Mouse (Mus musculus): ENCODE results near the gene 4930438A08Rik. TPM values are rescaled to one million over a fixed set of nuclear protein-coding genes. Genes with fewer than 3 reads are reported as not detected.
A peak's percentile ranks its signal among the peaks of the same experiment; 100 is the strongest.
"Not testable (repeated sequence)": the region's sequence is repeated elsewhere in the genome, so short reads cannot be mapped to it uniquely, and the experiment has no call there.

The 4930438A08Rik gene
- 2.5 and 2.8 TPM in 2 replicates for polyA plus RNA-seq (2015; fragmentation: Nextera tagmentation; extraction: Ambion mirVana)

- no peak within 1 kb of the TSS for H3K27ac ChIP-seq
- no peak within 1 kb of the TSS for H3K4me2 ChIP-seq
- H3K27me3 ChIP-seq: no peaks in the 10 kb centered on the region
- H3K36me3 ChIP-seq: no peaks in the 10 kb centered on the region
- no peaks in the 10 kb centered on the region for H3K9me3 ChIP-seq
- H3K4me1 ChIP-seq: no peaks in the 10 kb centered on the region
- no peak within 1 kb of the TSS for H3K9ac ChIP-seq
- no peak within 1 kb of the TSS for H3K4me3 ChIP-seq
- 49% methylated on average over 2 of the region's 2 CpGs for WGBS
- ATAC-seq (ENCODE audit: insufficient number of reproducible peaks, low FRiP score, low TSS enrichment, low read depth): no peak
These were observed at the start of gene 4930438A08Rik for GRCm38 (mm10) chr11:58274572-58274971. Gene 4930438A08Rik (plus strand): TSS chr11:58274799.

DNA sequence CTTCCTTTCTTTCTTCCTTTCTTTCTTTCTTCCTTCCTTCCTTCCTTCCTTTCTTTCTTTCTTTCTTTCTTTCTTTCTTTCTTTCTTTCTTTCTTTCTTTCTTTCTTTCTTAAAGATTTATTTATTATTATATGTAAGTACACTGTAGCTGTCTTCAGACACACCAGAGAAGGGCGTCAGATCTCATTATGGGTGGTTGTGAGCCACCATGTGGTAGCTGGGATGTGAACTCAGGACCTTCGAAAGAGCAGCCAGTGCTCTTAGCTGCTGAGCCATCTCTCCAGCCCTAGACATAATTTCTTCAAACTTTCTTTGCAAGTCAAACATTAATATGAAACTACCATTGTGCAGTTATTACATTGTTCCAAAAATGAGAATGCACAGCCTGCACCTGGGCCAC lies 49.7 kb upstream of the 4930438A08Rik start:
- H3K36me3 ChIP-seq; H3K4me2 ChIP-seq; H3K4me3 ChIP-seq; H3K27ac ChIP-seq; H3K9ac ChIP-seq; H3K9me3 ChIP-seq; H3K4me1 ChIP-seq; ATAC-seq (ENCODE audit: insufficient number of reproducible peaks, low FRiP score, low TSS enrichment, low read depth); H3K27me3 ChIP-seq: not testable (repeated sequence)
- WGBS: 61% methylated on average over 2 of the region's 2 CpGs

DNA sequence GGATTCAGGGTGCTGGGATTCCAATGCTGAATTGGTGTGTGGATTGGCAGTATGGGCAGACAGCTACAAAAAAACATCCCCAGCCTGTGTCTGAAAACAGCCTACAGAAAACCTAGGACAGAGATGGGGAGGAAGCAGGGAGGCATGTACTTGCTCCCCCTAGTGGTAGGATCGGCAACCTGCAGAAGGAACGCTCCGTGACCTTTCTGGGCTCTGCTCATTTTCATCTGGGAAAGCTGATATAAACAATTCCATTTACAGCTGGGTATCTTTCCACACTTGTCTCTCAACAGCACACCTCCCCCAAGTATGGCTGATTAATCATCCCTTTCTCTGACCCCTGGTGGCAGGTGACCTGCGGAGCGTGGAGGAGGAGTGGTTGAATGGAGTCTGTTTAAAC lies 48.9 kb upstream of the 4930438A08Rik start:
- Histone ChIP-seq H3K36me3 (no peaks in the 10 kb centered on the region), H3K27me3 (no peaks in the 10 kb centered on the region), H3K4me2 (no peak overlapping the region), H3K4me1 (no peaks in the 10 kb centered on the region), H3K27ac (no peak overlapping the region), H3K9ac (no peak overlapping the region), H3K4me3 (no peak overlapping the region), H3K9me3 (no peaks in the 10 kb centered on the region)
- ATAC-seq (ENCODE audit: insufficient number of reproducible peaks, low FRiP score, low TSS enrichment, low read depth): no peak
- WGBS: 12% methylated on average over 5 of the region's 5 CpGs

DNA sequence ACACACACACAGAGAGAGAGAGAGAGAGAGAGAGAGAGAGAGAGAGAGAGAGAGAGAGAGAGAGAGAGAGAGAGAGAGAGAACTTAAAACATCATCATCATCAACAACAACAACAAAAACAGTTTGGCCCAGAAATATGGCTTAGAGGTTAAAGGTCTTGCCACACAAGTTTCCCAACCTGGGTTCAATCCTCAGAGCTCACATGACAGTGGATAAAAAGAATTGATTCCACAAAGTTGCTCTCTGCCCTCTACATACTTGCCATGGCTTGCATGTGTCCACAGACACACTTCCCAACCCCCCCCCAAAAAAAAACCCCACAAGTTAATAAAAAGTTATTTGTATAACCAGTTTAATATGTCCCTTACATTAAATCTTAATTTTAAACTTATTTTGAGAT lies 48.2 kb upstream of the 4930438A08Rik start:
- no peak overlapping the region for H3K27ac ChIP-seq
- H3K4me1 ChIP-seq: no peaks in the 10 kb centered on the region
- no peak overlapping the region for H3K4me2 ChIP-seq
- no peaks in the 10 kb centered on the region for H3K27me3 ChIP-seq
- no peak overlapping the region for H3K4me3 ChIP-seq
- ATAC-seq (ENCODE audit: insufficient number of reproducible peaks, low FRiP score, low TSS enrichment, low read depth): no peak
- no peak overlapping the region for H3K9ac ChIP-seq
- H3K9me3 ChIP-seq: no peaks in the 10 kb centered on the region
- H3K36me3 ChIP-seq: no peaks in the 10 kb centered on the region

GRCm38 (mm10) chr11:58228021-58228420 lies 46.6 kb upstream of the 4930438A08Rik start:
- not testable (repeated sequence) for H3K4me3 ChIP-seq; H3K9me3 ChIP-seq; H3K4me2 ChIP-seq; H3K36me3 ChIP-seq; H3K27ac ChIP-seq; H3K27me3 ChIP-seq; H3K4me1 ChIP-seq; H3K9ac ChIP-seq; ATAC-seq (ENCODE audit: insufficient number of reproducible peaks, low FRiP score, low TSS enrichment, low read depth)
- 71% methylated on average over 2 of the region's 2 CpGs for WGBS

DNA sequence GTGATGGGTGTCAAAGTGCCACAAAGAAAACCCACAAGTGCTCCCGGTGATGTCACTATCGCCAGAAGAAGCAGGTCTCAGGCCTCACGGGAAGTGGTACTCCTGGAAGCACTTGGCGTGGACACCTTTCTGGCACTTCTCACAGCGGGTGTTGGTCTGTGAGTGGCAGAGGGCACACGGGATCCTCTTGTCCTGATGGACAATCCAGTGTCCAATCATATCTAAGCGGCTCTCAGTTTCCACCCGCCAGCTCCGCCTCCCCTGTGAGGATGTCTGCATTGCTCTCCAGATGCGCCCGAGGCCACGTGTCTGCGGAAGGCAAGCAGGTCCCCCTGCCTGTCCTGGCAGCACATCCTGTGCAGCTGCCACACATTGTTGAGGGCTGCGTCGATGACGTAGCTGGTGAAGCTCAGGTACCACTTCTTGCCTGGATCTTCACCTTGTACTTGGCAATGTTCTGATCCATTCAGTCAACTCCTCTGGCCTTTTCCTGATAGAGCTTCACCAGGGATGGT lies 44.1 kb upstream of the 4930438A08Rik start:
- Histone ChIP-seq H3K4me1 (no peaks in the 10 kb centered on the region), H3K36me3 (no peaks in the 10 kb centered on the region), H3K27ac (no peak overlapping the region), H3K27me3 (no peaks in the 10 kb centered on the region), H3K9ac (no peak overlapping the region), H3K4me3 (no peak overlapping the region), H3K9me3 (no peaks in the 10 kb centered on the region), H3K4me2 (no peak overlapping the region)
- no peak for ATAC-seq (ENCODE audit: insufficient number of reproducible peaks, low FRiP score, low TSS enrichment, low read depth)
- 50% methylated on average over 16 of the region's 16 CpGs for WGBS

GRCm38 (mm10) chr11:58231156-58231555 lies 43.4 kb upstream of the 4930438A08Rik start:
- H3K4me2 ChIP-seq: no peak overlapping the region
- H3K9ac ChIP-seq: no peak overlapping the region
- no peaks in the 10 kb centered on the region for H3K36me3 ChIP-seq
- H3K4me3 ChIP-seq: no peak overlapping the region
- H3K27me3 ChIP-seq: no peaks in the 10 kb centered on the region
- H3K27ac ChIP-seq: no peak overlapping the region
- 88% methylated on average over 8 of the region's 8 CpGs for WGBS
- H3K9me3 ChIP-seq: no peaks in the 10 kb centered on the region
- no peak for ATAC-seq (ENCODE audit: insufficient number of reproducible peaks, low FRiP score, low TSS enrichment, low read depth)
- no peaks in the 10 kb centered on the region for H3K4me1 ChIP-seq

DNA sequence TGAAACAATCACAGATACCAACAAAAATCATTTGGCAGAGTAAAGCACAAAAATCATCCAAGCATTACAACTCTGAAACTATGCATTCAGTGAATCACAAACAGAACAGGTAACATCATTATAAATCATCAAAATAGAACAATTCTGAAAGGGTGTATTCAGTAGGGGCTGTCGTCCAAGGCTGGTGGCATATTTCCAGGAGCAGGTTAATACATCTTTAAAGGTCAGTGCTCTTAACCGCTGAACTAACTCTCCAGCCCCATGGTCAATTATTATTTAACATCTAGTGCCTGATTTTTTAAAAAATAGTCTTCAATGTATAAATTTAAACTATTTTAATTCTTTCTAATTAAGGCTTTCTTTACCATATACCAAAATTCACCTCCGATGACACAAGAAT lies 40.0 kb upstream of the 4930438A08Rik start:
- H3K27ac ChIP-seq; H3K4me1 ChIP-seq; H3K4me3 ChIP-seq; H3K4me2 ChIP-seq; H3K9me3 ChIP-seq; H3K9ac ChIP-seq; ATAC-seq (ENCODE audit: insufficient number of reproducible peaks, low FRiP score, low TSS enrichment, low read depth); H3K27me3 ChIP-seq; H3K36me3 ChIP-seq: not testable (repeated sequence)
- WGBS: 80% methylated on average over 3 of the region's 3 CpGs

DNA sequence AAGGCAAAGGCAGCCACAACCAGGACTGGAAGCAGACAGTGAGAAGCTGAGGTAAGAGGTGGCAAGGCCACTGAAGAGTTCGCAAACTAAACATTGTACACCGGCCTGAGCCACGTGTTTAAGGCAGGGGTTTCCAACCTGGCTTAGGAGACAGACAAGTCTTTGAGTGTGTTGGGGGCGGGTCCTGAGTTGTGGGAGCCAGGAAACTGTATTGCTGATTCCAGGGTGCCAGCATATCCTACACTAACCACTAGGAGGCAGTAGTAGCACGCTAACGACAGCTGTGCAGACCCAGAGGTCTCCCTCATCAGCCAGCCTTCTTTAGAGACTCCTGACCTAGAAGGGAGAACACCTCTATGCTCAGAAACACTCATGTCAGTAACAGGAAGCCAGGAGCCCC lies 39.4 kb upstream of the 4930438A08Rik start:
- Histone ChIP-seq H3K4me2 (no peak overlapping the region), H3K27me3 (no peaks in the 10 kb centered on the region), H3K36me3 (no peaks in the 10 kb centered on the region), H3K27ac (no peak overlapping the region), H3K9me3 (no peaks in the 10 kb centered on the region), H3K9ac (no peak overlapping the region), H3K4me3 (no peak overlapping the region), H3K4me1 (peaks cover 6% of the 10 kb centered on the region)
- ATAC-seq (ENCODE audit: insufficient number of reproducible peaks, low FRiP score, low TSS enrichment, low read depth): no peak
- 12% methylated on average over 6 of the region's 6 CpGs for WGBS

DNA sequence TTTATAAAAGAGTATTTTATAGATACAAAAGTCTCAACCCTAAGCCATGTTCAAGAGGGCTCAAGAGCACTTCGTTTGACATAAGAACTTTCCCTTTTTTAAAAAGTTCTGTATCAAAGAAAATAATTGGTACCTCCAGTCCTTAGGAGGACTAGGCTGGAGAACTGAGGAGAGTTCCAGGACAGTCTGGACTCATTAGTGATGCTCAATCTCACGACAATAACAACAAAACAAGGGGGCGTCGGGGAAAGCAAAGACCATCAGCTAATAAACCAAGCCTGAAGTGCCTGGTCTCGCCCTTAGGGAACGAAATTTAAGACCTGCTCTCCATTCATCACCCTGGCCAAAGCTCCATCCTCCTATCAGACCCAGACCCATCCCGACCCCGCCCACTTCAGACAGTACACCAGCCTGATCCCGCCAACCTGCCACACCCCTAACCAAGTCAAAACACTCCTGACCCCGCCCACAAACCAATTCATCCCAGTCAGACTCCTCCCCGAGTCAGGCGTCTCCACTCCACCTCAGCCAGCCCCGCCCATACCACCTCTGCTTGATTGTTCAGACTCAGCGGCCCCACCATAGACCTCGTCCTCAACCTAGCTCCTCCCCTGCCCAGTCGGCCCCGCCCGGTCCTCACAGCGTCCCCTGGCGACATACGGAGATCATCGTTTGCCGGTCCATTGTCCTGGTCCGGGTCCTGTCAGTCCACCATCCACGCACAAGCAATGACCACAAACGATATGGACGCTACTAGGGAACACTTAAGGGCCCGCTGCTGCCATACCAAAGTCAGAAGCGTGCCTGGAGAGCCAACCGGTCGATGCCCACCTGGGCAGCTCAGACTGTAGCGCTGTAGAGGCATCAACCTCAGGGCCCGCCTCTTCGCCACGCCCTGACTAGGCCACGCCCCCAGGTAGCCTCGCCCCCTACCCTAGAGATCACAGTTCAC lies 35.5 kb upstream of the 4930438A08Rik start:
- no peak overlapping the region for H3K27ac ChIP-seq
- peaks cover 6% of the 10 kb centered on the region for H3K4me1 ChIP-seq
- H3K36me3 ChIP-seq: no peaks in the 10 kb centered on the region
- H3K27me3 ChIP-seq: 0 out of 2 replicates have a peak, but pooled peaks cover 5% of the 10 kb centered on the region
- H3K9ac ChIP-seq: no peak overlapping the region
- no peaks in the 10 kb centered on the region for H3K9me3 ChIP-seq
- WGBS: 2% methylated on average over 37 of the region's 37 CpGs
- H3K4me2 ChIP-seq: peak overlapping the region; percentile 70
- H3K4me3 ChIP-seq: peak overlapping the region; percentile 37
- peak; percentile 80 for ATAC-seq (ENCODE audit: insufficient number of reproducible peaks, low FRiP score, low TSS enrichment, low read depth)

DNA sequence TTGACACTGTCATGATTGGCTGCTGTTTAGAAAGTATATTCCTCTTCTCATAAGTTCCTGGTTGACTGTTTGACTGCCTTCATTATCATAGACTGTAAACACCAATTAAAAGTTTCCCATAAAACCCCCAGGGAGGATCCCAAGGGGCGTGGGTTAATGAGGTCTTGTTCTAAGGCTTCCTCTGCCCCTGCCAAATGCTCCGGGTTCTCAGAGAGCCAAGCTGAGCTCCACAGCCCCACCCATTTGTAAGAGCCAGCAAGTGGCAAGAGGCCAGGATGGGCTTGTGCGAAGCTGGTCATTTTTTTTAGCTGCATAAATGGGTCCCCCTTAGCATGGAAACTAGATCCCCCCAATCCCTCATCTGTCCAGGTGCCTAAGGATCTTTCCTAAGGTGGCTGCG lies 27.3 kb upstream of the 4930438A08Rik start:
- no peak overlapping the region for H3K9ac ChIP-seq
- no peak overlapping the region for H3K27ac ChIP-seq
- WGBS: 29% methylated on average over 4 of the region's 4 CpGs
- H3K4me2 ChIP-seq: no peak overlapping the region
- H3K4me1 ChIP-seq: no peaks in the 10 kb centered on the region
- H3K4me3 ChIP-seq: no peak overlapping the region
- ATAC-seq (ENCODE audit: insufficient number of reproducible peaks, low FRiP score, low TSS enrichment, low read depth): no peak
- no peaks in the 10 kb centered on the region for H3K9me3 ChIP-seq
- 0 out of 2 replicates have a peak, but pooled peaks cover 5% of the 10 kb centered on the region for H3K27me3 ChIP-seq
- H3K36me3 ChIP-seq: no peaks in the 10 kb centered on the region

- H3K27me3 ChIP-seq: no peaks in the 10 kb centered on the region
- no peak overlapping the region for H3K4me3 ChIP-seq
- no peak overlapping the region for H3K27ac ChIP-seq
- H3K36me3 ChIP-seq: no peaks in the 10 kb centered on the region
- no peaks in the 10 kb centered on the region for H3K4me1 ChIP-seq
- no peak overlapping the region for H3K9ac ChIP-seq
- WGBS: 56% methylated on average over 7 of the region's 7 CpGs
- no peak for ATAC-seq (ENCODE audit: insufficient number of reproducible peaks, low FRiP score, low TSS enrichment, low read depth)
- H3K9me3 ChIP-seq: no peaks in the 10 kb centered on the region
- no peak overlapping the region for H3K4me2 ChIP-seq
These were observed 25.2 kb upstream of the 4930438A08Rik start for GRCm38 (mm10) chr11:58249203-58249981.

Data from limb, embryonic 15.5 days (tissue).